Mouse (Mus musculus): ENCODE measurements around the gene Dnase1l2. TPM values are rescaled to one million over a fixed set of nuclear protein-coding genes. Genes with fewer than 3 reads are reported as not detected.
"Not testable (repeated sequence)": the region's sequence is repeated elsewhere in the genome, so short reads cannot be mapped to it uniquely, and the experiment has no call there.

Gene Dnase1l2
- polyA plus RNA-seq, 1 experiment from 2014 or later: 3.5 TPM

GRCm38 (mm10) chr17:24470701-24471527, 28.0 kb upstream of the Dnase1l2 start:
- ATAC-seq: no peak
- no peaks in the 10 kb centered on the region for H3K27me3 ChIP-seq
- TF ChIP-seq CTCF (IDR thresholded peaks at IDR 0.05): no peak
- no peak for DNase-seq (ENCODE audit: low read depth, low spot score)
- CTCF ChIA-PET: interaction anchor here (0.7 to 1.1 kb wide), 2 partner anchors 8 to 11 kb away, joined by 3 read pairs; partner anchors contain the start of gene Mlst8
- in situ Hi-C loops (cut with MboI; ENCODE audit: low pct_unique_long_range_greater_than_20kb): no loop called here
- POLR2A ChIA-PET: interaction anchor here (2.4 kb wide), 1 partner anchor 17 kb away, joined by 12 read pairs; no protein-coding TSS in a partner anchor

- POLR2A ChIA-PET: interaction anchor here (2.4 kb wide), 1 partner anchor 16 kb away, joined by 12 read pairs; no protein-coding TSS in a partner anchor
- ATAC-seq: peak; percentile 91
- peak; percentile 83 for DNase-seq (ENCODE audit: low read depth, low spot score)
- TF ChIP-seq CTCF (IDR thresholded peaks at IDR 0.05): no peak
- H3K27me3 ChIP-seq: no peaks in the 10 kb centered on the region
- CTCF ChIA-PET: interaction anchor here (1.0 kb wide), 1 partner anchor 8 kb away, joined by 3 read pairs; no protein-coding TSS in a partner anchor
- in situ Hi-C loops (cut with MboI; ENCODE audit: low pct_unique_long_range_greater_than_20kb): loop anchor here (10.0 kb wide), 1 partner anchor 185 kb away; the partner anchor contains the start of genes Npw and Slc9a3r2
These were observed 27.2 kb upstream of the Dnase1l2 start, which contains the start of the genes E4f1 and Pgp for GRCm38 (mm10) chr17:24469910-24470602. Gene E4f1 (minus strand): TSS chr17:24470313. Gene Pgp (plus strand): TSS chr17:24470392.

GRCm38 (mm10) chr17:24469336-24469909, 26.5 kb upstream of the Dnase1l2 start:
- no peak for TF ChIP-seq CTCF (IDR thresholded peaks at IDR 0.05)
- no peak for DNase-seq (ENCODE audit: low read depth, low spot score)
- H3K27me3 ChIP-seq: no peaks in the 10 kb centered on the region
- in situ Hi-C loops (cut with MboI; ENCODE audit: low pct_unique_long_range_greater_than_20kb): loop anchor here (10.0 kb wide), 1 partner anchor 185 kb away; the partner anchor contains the start of genes Npw and Slc9a3r2
- ChIA-PET CTCF (interaction anchor here (1.0 kb wide), 1 partner anchor 9 kb away, joined by 3 read pairs; no protein-coding TSS in a partner anchor), POLR2A (no interaction called here)
- no peak for ATAC-seq

GRCm38 (mm10) chr17:24468636-24469246, 25.8 kb upstream of the Dnase1l2 start:
- ChIA-PET CTCF (no interaction called here), POLR2A (no interaction called here)
- no peaks in the 10 kb centered on the region for H3K27me3 ChIP-seq
- in situ Hi-C loops (cut with MboI; ENCODE audit: low pct_unique_long_range_greater_than_20kb): loop anchor here (10.0 kb wide), 1 partner anchor 186 kb away; the partner anchor contains the start of genes Npw and Slc9a3r2
- no peak for ATAC-seq
- TF ChIP-seq CTCF (IDR thresholded peaks at IDR 0.05): no peak
- no peak for DNase-seq (ENCODE audit: low read depth, low spot score)

GRCm38 (mm10) chr17:24463374-24464133, 20.6 kb upstream of the Dnase1l2 start:
- CTCF ChIA-PET: interaction anchor here (0.7 to 1.7 kb wide), 4 partner anchors 13 to 75 kb away, joined by 3 to 7 read pairs (median 5); partner anchors contain the start of gene Mlst8
- in situ Hi-C loops (cut with MboI; ENCODE audit: low pct_unique_long_range_greater_than_20kb): loop anchor here (10.0 kb wide), 1 partner anchor 191 kb away; the partner anchor contains the start of genes Npw and Slc9a3r2
- ATAC-seq (no peak), DNase-seq (ENCODE audit: low read depth, low spot score) (no peak)
- POLR2A ChIA-PET: interaction anchor here (0.6 kb wide), 1 partner anchor 69 kb away, joined by 3 read pairs; no protein-coding TSS in a partner anchor
- no peaks in the 10 kb centered on the region for H3K27me3 ChIP-seq
- TF ChIP-seq CTCF (IDR thresholded peaks at IDR 0.05): no peak

GRCm38 (mm10) chr17:24462932-24463331, 20.0 kb upstream of the Dnase1l2 start:
- ATAC-seq: no peak
- in situ Hi-C loops (cut with MboI; ENCODE audit: low pct_unique_long_range_greater_than_20kb): loop anchor here (10.0 kb wide), 1 partner anchor 192 kb away; the partner anchor contains the start of genes Npw and Slc9a3r2
- ChIA-PET CTCF (interaction anchor here (1.4 to 1.7 kb wide), 3 partner anchors 13 to 76 kb away, joined by 3 to 7 read pairs (median 7); partner anchors contain the start of gene Mlst8), POLR2A (interaction anchor here (0.6 kb wide), 1 partner anchor 70 kb away, joined by 3 read pairs; no protein-coding TSS in a partner anchor)
- no peak for DNase-seq (ENCODE audit: low read depth, low spot score)
- TF ChIP-seq CTCF (IDR thresholded peaks at IDR 0.05): no peak
- H3K27me3 ChIP-seq: no peaks in the 10 kb centered on the region

- ChIA-PET CTCF (interaction anchor here (0.6 to 1.3 kb wide), 4 partner anchors 18 to 1328 kb away, joined by 3 to 7 read pairs (median 3); no protein-coding TSS in a partner anchor), POLR2A (no interaction called here)
- ATAC-seq (no peak), DNase-seq (ENCODE audit: low read depth, low spot score) (no peak)
- no peak for TF ChIP-seq CTCF (IDR thresholded peaks at IDR 0.05)
- H3K27me3 ChIP-seq: no peaks in the 10 kb centered on the region
- in situ Hi-C loops (cut with MboI; ENCODE audit: low pct_unique_long_range_greater_than_20kb): loop anchor here (10.0 kb wide), 1 partner anchor 193 kb away; the partner anchor contains the start of genes Npw and Slc9a3r2
These were observed 18.7 kb upstream of the Dnase1l2 start for GRCm38 (mm10) chr17:24461580-24461979.

- H3K27me3 ChIP-seq; in situ Hi-C loops (cut with MboI; ENCODE audit: low pct_unique_long_range_greater_than_20kb); ATAC-seq; CTCF ChIA-PET; DNase-seq (ENCODE audit: low read depth, low spot score): not testable (repeated sequence)
- POLR2A ChIA-PET: interaction anchor here (1.3 to 3.6 kb wide), 2 partner anchors 16 to 24 kb away, joined by 3 to 12 read pairs; partner anchors contain the start of genes E4f1 and Pgp
These were observed 12.8 kb upstream of the Dnase1l2 start for GRCm38 (mm10) chr17:24455523-24456206.
